Mouse (Mus musculus) ZHBTc4 (cell line): Measurements from ENCODE around the gene Sbf2.
A peak's percentile ranks its signal among the peaks of the same experiment; 100 is the strongest.

ENCODE experiments used
- DNase-seq: peaks from one replicate; pipeline ENCODE4 v3.0.0-alpha.2; 2011; ENCODE audit warnings: low read depth, low spot score

Sbf2 gene

DNA sequence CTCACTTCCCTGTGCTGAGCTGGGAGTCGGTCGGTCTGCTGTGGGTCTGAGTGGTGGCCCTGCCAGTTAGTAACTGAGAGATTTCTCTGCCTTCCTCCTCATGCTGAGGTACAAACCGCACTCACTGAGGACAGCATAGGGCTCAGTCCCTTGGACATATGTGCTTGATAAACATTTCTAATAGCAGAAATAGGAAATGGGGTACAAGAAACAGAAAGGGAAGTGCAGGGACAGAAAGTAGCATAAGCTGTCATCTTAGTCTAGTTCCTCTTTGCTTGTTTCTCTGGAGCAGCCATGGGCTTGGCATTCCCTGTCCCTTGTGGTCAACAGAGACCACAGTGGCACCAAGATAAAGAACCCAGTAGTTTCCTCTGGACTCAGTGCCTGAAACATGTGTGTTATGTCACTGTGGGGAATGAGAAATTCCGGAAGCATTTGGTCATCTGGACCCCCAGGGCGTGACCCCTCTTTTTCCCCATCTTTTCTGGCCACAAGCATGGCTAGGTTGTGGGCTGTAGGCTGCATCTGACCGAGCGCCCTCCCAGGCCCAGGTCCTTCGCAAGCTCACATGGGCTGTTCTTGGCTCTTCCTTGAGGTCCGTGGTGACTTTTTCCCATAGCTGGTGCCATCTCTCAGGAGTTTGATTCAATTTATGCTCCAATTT is 301.2 kb downstream of the Sbf2 start:
- DNase-seq: no peak

DNA sequence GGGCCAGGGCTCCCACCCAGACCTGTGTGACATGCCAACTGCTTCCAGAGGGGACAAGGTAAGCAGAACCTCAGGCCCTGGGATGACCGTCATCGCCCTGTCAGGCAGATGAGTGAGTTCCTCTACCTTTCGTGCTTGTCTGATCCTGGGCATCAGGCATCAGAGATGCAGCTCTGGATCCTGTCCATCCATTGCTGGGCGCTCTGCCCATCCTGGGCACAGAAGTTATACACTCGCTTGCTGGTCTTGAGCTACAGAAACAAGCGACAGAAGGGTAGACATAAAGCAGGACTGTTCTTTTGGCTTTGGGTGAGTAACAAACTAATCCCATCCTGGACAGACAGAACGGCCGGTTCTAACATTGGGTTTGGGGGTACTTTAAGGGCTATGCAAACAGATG is 305.5 kb downstream of the Sbf2 start:
- DNase-seq: no peak

DNA sequence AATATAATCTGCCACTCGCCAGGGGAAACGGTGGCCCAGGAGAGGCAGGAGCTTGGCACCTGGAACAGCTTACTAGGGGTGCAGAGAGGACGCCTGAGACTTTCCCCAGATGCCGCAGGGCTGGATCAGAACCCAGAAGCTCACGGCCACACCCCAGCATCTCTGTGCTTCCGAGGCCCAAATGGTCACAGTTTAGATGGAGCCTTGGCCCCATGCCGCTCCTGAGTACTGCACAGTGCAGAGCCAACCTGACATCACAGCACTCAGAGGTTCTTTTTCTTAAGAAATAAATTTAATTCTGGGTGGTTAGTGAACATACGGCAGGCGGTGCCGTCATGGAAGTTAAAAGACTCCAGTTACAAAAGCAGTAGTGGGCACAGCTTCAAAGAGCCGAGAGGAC is 307.0 kb downstream of the Sbf2 start:
- no peak for DNase-seq

DNA sequence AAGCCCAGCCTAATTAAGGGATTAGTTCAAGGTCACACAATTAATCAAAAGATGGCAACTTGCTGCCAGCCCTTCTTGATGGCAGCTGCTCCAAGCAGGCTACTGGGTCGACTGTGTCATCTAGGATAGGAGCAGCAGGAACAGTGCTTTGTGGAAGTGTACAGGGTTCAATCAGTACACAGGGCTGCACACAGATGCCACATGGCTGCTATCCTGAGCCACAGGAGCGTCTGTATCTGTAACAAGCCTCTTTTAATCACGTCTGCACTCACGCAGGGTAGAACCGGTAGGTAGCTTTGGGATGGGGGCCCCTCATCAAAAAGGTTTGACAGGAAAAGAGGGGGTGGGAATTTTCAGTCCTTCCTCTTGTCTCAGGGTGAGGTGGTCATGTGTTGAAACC is 308.4 kb downstream of the Sbf2 start:
- no peak for DNase-seq

DNA sequence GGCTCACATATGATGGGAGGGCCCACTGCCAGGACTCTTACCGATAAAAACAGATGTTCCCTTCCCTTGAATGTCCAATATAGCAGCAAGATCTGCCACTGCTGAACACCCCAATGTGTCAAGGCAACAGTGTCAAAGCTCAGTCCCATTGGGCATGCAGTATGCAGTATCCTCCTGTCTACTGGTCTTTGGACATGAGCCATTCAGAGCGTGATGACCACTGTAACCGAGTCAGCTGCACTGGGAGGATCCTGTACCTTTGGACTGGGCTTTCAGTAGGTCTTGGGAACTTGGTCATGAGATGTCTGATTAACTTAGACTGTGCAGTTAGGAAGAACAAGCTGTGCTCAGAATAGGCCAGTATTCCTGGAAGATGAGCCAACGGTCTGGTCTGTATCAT is 309.2 kb downstream of the Sbf2 start:
- DNase-seq: no peak

DNA sequence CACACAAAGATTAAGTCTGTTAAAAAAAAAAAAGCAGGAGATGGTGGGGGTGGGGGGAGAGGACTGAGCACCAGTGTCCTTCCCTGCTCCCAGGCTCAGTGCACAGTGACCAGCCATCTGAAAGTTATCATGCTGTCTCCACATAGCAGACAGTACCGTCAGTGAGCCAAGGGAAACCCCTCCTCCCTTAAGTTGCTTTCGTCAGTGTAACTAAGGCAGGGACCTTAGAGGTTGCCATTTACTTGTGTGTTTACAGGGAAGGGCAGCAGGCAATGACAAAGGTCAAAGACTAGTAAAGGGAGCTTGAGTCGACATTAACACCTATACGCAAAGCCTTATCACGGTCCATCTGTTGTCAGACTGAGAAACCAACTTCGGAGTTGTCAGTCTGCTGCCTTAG is 311.8 kb downstream of the Sbf2 start:
- no peak for DNase-seq

DNA sequence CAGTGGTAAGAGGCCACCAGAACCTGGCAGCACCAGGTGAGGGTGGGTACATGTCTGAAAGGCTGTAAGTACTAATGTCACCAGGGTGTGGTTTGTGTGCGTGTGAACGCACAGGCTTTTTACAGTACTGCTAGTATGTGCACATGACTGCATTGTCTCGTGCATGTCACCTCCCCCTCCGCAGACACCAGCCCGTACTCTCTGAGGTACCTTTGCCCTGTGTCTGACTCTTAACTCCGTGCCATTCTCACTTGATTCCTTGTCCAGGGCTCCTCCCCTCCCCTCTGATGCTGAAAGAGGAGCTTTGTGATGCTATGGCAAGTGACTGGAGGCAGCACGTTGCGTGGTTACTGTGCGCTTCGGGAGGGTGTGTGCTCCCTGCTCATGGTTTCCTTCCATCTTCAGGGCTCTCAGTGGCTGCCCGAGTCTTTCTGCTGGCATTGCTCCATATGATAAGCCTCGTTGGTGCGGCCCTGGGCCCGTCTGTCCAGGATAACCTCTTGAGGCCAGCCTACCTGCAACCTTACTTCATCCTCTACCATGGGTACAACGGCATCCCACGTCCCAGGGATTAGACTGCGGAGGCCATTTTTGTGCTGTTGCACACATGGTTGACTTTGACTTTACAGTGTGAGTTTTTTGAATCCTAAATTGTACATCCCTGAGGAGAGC is 315.8 kb downstream of the Sbf2 start:
- no peak for DNase-seq

DNA sequence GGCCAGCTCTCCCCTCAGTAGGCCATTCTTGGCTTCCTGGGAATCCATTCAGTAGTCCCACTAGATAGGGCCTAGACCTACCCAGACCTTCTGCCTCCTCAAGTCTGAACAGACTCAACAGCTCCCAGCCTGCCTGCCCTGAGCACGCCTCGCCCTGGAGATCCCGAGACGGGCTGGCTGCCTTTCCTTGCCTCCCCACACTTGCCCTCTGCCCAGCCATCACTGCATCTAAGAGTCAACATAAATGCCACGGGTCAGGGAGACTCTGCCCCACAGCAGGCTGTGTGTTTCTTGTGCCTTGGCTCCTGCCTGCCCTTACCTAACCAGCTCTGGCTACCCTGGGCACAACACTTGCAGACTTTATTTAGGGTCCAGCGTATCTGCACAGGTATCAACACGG is 316.6 kb downstream of the Sbf2 start:
- DNase-seq: no peak

DNA sequence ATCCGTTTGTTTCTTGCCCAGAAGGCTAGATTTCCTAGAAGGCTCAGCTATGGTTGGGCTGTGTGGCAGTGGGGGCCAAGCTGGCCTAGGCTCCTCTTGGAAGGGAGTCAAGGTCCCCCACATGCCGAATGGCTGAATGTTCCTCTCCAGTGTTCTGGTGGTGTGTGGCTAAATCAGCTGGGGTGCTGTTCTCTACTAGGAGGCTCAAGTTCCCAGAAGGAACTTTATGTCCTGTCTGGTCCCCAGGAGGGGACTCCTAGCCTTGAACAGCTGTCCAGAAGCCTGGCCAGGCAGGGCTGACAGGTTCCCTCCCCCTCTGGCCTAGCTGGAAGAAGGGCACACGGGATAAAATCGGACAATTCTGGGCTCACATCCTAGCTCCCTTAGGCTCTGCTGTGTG is 317.1 kb downstream of the Sbf2 start:
- DNase-seq: no peak

DNA sequence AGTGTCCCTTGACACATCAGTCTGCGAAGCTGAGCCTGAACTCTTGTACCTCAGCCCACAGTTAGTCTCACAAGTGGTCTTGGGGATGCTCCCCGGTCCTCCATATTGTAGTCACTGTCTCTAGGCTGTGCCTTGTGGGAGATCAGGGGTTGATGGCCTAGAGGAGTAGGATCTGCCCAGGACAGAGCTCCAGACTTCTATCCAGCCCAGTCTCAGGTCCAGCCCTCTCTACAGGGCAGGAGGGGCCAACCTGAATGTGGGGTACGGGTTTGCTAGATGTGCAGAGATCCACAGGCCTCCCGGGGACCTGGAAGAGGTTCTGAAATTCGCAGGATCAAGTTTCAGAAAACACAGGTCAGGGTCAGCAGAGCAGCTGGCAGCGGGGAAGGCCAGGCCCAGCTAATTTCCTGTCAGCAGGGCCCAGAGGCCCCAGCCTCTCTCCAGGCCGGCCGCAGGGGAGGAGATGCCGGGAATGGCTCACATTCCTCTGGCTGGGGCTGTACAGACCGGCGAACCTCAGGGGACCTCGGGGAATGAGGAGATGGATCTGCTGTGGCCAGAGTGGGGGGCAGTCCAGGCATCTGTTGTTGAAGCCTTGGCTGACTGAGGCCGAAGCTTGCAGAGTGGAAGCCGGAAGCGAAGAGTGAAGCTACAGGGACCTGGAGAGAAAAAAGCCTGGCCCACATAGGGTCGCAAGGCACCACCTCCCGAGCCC is 317.7 kb downstream of the Sbf2 start:
- no peak for DNase-seq

DNA sequence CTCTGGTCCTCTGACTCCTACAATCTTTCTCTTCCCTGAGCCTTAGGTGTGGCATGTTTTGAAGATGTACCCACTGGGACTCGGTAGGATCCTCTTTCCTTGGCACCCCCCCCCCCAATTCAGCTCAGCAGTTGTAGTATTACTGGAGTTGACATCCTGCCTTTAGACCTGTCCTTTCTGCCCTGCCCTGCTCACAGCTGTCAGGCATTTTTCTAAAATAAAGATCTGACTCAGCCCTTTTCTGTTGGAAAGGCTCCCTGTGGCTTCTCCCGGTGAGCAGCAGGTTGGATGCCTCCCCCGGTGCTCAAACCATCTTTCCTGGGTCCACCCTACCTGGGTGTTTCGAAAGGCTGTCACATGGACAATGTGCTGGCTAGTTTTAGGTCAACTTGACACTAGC is 325.1 kb downstream of the Sbf2 start:
- DNase-seq: no peak

DNA sequence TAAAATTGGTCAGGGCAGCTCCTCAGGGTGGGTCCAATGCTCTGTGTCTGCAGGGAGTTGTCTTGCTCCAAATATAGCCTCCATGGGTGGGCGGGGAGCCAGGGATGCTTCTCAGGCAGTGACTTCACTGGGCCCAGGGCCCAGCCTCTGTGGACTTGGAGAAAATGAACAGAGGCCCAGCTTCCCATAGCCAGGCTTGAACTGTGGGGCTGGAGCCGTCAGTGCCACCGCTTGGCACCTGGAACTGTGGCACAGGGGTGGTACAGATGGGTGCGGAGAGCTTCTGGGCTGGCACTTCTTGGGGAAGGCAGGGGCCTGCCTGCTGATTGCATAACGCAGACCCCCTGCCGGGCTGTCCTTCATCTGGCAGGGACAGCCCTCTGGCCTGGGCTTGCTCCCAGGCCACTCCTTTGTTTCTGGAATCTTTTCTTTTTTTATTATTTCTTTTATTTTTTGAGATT is 326.0 kb downstream of the Sbf2 start:
- no peak for DNase-seq

DNA sequence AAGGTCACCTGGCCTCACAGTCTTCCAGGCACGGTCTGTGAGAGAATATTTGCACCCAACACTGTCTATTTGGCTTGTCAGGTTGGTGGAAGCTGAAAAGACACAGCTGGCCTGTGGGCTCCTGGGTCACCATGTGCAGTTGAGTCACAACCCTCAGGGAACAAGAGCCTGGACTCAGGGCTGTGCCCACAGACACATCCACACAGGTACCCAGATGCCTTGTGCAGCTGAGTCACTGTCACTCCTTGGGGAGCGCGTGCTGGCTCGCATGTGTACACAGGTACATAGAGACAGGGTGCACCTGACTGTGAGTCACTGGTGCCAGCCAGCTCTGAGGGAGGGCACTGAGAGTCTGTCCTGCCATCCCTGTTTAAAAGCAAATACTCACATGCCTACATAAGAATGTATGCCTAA is 326.5 kb downstream of the Sbf2 start:
- DNase-seq: no peak

DNA sequence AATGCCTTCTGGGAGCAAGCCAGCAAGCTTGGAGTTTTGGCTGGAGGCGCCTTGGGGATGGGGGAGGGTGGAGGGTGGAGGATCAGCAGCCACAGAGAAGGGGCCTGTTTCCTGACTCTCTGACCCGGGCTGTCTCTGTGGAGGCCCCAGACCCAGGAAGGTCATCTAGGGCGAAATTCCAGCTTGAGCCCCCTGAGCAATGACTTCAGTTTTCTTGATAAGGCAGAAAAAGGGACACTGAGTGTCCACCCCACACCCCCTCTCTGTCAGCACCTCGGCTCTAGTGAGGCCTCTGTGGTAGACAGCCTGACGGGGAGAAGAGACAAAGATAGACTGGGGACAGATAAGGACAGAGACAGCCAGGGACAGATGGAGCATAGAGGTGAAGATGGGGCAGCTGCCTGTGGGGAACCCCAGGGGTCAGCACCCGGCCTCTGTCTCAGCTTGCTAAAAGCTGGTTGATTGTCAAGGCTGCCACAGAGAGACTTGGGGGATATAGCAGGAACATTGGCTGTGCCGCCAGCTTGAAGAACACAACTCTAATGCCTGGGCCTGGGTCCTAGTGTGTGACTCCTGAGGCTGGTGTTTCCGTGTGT is 327.1 kb downstream of the Sbf2 start:
- no peak for DNase-seq

DNA sequence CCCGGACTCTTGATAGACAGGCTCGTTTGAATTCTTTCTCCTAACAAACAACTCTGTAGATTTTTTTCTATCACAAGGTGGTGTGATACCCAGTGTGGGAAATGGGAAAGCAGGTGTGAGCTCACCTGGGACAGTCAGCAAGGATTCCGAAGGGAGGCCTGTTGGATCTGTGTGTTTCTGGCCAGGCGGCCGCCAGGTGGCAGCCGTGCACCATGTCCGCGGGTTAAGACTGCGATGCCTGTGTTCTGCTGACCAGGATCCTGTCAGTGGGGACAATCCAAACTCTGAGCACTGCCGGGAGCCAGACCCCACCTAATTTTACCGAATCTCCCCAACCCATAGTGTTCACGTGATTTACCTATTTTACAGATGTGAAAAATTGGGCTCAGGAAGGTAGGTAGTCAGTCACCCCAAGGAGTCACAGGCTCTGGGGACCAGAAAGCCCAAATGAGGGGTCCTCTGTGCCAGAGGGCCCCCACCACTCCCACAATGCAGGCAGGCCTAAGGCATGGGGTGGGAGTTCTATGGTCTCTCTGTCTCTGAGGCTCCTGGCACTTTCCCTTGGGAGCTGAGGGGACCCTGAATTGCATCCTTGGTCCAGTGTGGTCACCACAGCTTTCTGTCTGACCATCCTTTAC is 327.8 kb downstream of the Sbf2 start:
- DNase-seq: peak; percentile 83

DNA sequence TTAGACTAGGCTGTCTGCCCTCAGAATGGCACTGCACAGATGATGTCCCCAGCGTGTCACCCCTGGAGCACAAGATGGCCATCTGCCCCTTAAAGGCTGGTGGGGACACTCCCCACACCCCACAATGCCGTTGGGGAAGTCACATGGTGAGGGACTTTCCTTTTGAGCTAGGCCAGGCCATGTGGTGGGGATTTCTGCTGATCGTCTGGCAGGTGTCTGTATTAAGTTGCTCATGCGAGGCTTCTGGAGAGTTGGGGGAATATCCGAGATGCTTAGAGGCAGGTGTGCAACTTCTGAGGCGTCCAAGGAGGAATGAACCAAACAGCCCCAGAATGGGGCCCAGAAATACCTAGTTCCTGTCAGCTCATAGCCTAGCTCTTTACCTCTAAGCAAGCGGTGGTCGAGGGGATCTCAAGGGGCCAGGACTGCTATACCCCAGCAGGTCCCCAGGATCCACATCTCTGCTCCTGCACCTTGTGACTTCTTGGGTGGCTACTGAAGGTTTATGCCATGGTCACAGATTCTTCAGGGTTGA is 328.5 kb downstream of the Sbf2 start:
- no peak for DNase-seq

DNA sequence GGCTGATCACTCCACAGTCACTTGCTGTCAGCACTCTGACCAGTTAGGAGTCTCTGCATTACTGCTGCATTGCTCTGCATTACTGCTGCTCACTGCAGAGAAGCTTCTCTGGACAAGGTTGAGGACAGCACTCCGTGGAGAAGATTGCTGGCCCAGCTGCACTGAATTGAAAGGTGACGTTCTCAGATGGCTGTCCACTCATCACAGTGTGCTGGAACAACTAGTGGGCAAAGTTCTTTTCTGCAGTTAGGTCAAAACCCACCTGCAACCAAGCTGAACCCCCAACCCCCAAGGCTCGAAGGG is 328.9 kb downstream of the Sbf2 start:
- no peak for DNase-seq

DNA sequence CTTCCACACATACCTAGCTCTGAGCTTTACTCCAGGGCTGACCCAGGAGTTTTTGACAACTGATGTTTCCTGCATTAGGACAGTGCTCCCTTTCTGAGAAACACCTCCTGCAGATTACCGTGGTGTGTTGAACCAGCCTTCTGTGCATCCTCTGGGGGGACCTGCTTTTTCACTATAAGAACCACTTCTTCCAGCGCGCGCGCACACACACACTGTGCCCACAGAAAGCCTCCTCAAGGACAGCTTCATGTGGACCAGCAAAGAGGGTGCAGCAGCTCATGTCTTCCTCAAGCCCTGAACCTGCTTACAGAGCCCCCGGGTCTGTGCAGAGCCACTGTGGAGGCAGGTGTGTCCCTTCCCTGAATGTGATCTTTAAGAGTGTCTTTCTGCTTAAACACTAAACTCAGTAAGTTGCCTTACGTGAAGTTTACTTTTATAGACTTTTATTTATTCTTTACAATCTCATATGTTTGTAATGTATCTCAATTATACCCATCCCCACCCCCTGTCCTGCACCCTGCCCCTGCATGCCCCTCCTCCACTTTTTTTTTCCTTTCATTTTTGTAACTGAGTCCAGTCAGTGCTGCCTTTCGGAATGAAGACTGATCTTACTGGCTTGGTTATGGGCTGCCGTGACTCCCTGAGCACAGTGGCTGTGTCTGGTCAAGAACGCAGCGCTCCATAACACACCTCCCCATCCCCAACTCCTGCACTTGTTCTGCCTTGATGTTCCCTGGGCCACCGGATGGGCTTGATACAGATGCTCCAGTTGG is 329.5 kb downstream of the Sbf2 start:
- no peak for DNase-seq

DNA sequence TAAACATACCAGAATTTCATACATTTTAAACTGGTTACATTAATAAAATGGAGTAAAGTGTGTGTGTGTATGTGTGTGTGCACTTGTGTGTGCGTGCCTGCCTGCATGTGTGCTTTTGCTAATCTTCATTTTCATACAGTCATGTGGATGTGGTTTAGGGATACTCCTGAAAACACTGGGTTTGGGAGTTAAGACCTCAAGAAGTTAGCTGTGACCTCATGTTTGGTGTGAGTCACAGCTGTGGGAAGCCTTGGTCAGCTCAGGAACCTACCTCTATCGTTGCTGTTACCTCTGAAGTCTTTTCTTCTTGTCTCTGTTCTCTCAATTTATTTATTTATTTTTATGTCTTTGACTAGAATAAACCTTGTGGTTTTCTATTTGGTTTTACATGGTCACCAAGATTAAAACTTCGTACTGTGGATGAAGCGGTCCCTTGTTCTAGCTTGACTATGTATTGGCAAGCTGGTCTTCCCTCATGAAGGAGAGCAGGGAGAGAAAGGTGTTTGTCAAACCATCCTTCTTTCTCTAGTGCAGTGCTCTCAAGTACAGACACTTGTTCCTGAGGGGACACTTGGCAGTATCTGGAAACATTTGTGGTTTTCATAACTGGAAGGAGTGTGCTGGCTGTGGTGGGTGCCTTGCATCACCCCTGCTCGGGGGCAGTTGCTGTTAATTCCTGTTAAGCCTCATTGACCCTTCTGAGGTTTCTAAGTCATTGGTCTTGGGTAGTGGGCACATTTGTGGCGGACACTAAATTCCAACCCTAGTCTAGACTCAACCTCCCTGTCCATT is 331.0 kb downstream of the Sbf2 start:
- DNase-seq: no peak

DNA sequence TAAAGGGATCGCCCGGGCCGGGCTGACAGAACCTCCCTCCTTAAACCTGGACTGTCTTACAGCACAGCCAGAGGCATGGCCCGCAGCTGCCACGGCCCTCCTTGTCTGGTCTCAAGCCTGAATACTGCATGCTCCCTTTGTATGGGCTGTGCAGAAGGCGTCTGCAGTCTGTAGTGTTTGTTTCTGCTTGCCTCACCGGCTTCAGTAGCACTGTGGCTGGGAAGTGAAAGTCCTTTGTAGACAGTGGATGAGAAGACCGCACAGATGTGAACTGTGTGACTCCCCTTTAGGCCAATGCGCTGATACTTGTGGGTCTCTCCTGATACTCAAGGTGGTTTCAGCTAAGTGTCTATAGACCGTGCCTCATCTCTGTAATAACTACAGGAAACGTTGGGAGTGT is 331.9 kb downstream of the Sbf2 start:
- DNase-seq: no peak
